Mouse (Mus musculus): ENCODE data around the gene Ddx23.

Gene Ddx23

GRCm38 (mm10) chr15:98676471-98676870, 13.8 kb upstream of the Ddx23 start:
- in situ Hi-C loops (cut with MboI; ENCODE audit: low pct_unique_long_range_greater_than_20kb in 1 of 2, low sequenced_read_pairs in 2 of 2, unreplicated experiment in 1 of 2): no loop called here

GRCm38 (mm10) chr15:98675634-98676250, 13.0 kb upstream of the Ddx23 start:
- in situ Hi-C loops (cut with MboI; ENCODE audit: low pct_unique_long_range_greater_than_20kb in 1 of 2, low sequenced_read_pairs in 2 of 2, unreplicated experiment in 1 of 2): no loop called here

GRCm38 (mm10) chr15:98674994-98675545, 12.4 kb upstream of the Ddx23 start:
- in situ Hi-C loops (cut with MboI; ENCODE audit: low pct_unique_long_range_greater_than_20kb in 1 of 2, low sequenced_read_pairs in 2 of 2, unreplicated experiment in 1 of 2): no loop called here

GRCm38 (mm10) chr15:98674284-98674993, 11.7 kb upstream of the Ddx23 start:
- in situ Hi-C loops (cut with MboI; ENCODE audit: low pct_unique_long_range_greater_than_20kb in 1 of 2, low sequenced_read_pairs in 2 of 2, unreplicated experiment in 1 of 2): no loop called here

GRCm38 (mm10) chr15:98673732-98674131, 11.0 kb upstream of the Ddx23 start:
- in situ Hi-C loops (cut with MboI; ENCODE audit: low pct_unique_long_range_greater_than_20kb in 1 of 2, low sequenced_read_pairs in 2 of 2, unreplicated experiment in 1 of 2): no loop called here

DNA sequence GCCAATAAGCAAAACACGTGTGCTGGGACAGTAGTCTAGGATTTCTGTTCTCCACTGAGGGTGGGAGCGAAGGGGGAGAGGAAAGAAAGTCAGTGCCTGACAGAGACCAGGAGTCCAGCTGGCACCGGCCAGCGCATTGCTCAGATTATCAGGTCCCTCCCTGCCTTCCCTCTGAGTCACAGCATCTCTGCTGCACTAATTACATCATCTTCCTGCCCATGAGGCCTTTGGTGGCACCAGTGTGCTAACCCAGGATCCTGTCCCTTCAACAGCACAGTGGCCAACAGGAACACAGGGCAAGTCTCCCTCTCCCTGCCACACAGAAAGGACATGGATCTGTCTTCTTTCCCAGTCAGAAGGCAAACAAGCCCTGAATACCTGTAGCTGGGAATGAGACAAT, 9.9 kb upstream of the Ddx23 start:
- in situ Hi-C loops (cut with MboI; ENCODE audit: low pct_unique_long_range_greater_than_20kb in 1 of 2, low sequenced_read_pairs in 2 of 2, unreplicated experiment in 1 of 2): no loop called here

GRCm38 (mm10) chr15:98664042-98664907, 1.6 kb upstream of the Ddx23 start:
- in situ Hi-C loops (cut with MboI; ENCODE audit: low pct_unique_long_range_greater_than_20kb in 1 of 2, low sequenced_read_pairs in 2 of 2, unreplicated experiment in 1 of 2): no loop called here

GRCm38 (mm10) chr15:98662198-98662566, 512 bp downstream of the Ddx23 start:
- in situ Hi-C loops (cut with MboI; ENCODE audit: low pct_unique_long_range_greater_than_20kb in 1 of 2, low sequenced_read_pairs in 2 of 2, unreplicated experiment in 1 of 2): no loop called here

DNA sequence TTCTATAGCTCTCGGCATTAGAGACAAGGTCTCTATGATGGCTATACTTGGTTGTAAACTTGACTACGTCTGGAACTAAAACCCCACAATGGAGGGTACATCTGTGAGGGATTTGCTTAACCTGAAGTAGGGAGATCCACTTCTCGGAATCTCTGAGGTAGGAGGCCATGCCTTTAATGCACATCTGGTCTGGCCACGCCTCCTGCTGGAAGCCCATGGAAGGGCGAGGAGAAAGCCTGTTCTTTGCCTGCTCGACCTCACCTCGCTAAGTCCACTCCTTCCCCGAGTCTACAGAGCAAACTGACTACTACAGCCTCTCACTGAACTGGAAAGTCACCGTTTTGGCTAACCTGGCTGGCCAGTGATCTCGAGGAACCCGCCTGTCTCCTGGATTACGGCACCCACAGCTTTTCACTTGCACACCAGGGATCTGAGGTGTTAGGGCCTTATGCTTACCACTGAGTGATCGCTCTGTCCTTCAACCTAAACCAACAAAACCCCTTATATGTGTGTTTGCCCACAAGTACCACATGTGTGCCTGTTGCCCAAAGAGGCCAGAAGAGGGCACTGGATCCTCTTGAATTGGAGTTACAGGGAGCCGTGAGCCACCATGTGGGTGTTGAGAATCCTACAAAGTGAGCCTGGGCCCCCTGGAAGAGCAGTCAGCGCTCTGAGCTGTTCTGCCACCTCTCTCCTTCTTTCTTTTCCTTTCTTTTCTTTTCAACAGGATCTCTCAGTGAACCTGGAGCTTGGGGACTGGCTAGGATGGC, 5.5 kb downstream of the Ddx23 start:
- in situ Hi-C loops (cut with MboI; ENCODE audit: low pct_unique_long_range_greater_than_20kb in 1 of 2, low sequenced_read_pairs in 2 of 2, unreplicated experiment in 1 of 2): no loop called here

DNA sequence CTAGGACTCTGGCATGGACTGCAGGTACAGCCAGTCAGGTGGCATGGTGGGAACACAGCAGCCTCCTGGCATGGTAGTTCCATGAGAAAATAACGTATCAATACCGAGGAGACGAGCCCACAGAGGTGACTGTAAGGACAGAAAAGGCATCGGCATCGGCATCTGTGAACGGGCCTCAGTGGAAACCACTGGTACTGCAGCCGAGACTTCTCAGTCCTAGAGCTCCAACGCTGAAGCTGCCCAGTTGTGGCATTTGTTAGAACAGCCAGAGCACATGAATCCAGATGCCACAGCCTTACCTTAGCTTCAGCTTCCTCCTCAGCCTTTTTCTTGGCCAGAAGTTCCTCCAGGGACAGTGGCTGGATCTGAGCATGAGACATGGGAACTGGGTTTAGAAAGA, 10.5 kb downstream of the Ddx23 start:
- in situ Hi-C loops (cut with MboI; ENCODE audit: low pct_unique_long_range_greater_than_20kb in 1 of 2, low sequenced_read_pairs in 2 of 2, unreplicated experiment in 1 of 2): no loop called here

GRCm38 (mm10) chr15:98651431-98651830, 11.3 kb downstream of the Ddx23 start:
- in situ Hi-C loops (cut with MboI; ENCODE audit: low pct_unique_long_range_greater_than_20kb in 1 of 2, low sequenced_read_pairs in 2 of 2, unreplicated experiment in 1 of 2): no loop called here

DNA sequence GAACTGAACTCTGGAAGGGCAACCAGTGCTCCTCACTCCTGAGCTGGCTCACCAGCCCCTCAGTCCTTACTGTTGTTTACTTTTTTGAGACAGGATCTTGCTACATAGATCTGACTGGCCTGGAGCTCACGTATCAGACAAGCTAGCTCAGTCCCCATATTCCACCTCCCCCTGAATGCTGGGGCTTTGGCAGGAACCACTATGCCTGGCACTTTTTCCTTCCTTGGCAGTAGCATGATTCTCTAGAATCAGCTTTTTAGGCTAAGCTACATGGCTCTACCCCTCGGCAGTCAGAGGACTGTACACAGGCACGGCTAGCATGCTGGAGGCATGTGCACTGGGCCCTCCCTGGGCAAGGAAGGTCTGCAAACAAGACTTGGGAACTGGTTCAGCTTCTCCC, 14.6 kb downstream of the Ddx23 start:
- in situ Hi-C loops (cut with MboI; ENCODE audit: low pct_unique_long_range_greater_than_20kb in 1 of 2, low sequenced_read_pairs in 2 of 2, unreplicated experiment in 1 of 2): no loop called here

GRCm38 (mm10) chr15:98647308-98647707, 15.4 kb downstream of the Ddx23 start:
- in situ Hi-C loops (cut with MboI; ENCODE audit: low pct_unique_long_range_greater_than_20kb in 1 of 2, low sequenced_read_pairs in 2 of 2, unreplicated experiment in 1 of 2): no loop called here

- in situ Hi-C loops (cut with MboI; ENCODE audit: low pct_unique_long_range_greater_than_20kb in 1 of 2, low sequenced_read_pairs in 2 of 2, unreplicated experiment in 1 of 2): no loop called here
Measured at GRCm38 (mm10) chr15:98646737-98647136, 16.0 kb downstream of the Ddx23 start.

GRCm38 (mm10) chr15:98645057-98646026, 17.4 kb downstream of the Ddx23 start:
- in situ Hi-C loops (cut with MboI; ENCODE audit: low pct_unique_long_range_greater_than_20kb in 1 of 2, low sequenced_read_pairs in 2 of 2, unreplicated experiment in 1 of 2): no loop called here

DNA sequence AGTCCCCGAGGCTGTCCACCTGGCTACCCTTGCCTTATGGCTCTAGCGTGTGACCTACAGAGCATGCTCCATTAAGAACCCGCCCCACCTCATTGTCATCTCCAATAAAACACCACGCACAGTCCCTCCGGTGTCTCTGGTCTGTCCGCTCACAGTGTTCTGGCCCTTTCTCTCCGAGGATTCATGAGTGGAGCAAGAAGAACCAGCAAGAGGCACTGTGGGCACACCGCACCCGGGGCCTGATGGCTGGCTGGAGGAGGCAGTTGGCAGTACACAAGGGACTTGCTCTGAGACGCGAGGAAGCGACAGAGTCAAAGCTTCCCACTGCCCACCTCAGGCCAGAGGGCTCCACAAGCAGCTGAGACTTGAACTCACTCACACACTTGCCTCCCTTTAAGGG, 18.3 kb downstream of the Ddx23 start:
- in situ Hi-C loops (cut with MboI; ENCODE audit: low pct_unique_long_range_greater_than_20kb in 1 of 2, low sequenced_read_pairs in 2 of 2, unreplicated experiment in 1 of 2): no loop called here

GRCm38 (mm10) chr15:98640157-98640556, 22.5 kb downstream of the Ddx23 start:
- in situ Hi-C loops (cut with MboI; ENCODE audit: low pct_unique_long_range_greater_than_20kb in 1 of 2, low sequenced_read_pairs in 2 of 2, unreplicated experiment in 1 of 2): no loop called here

All from mouse embryonic stem cell (cell line).